Mouse (Mus musculus): ENCODE data around the gene Tram2. TPM values are rescaled to one million over a fixed set of nuclear protein-coding genes. Genes with fewer than 3 reads are reported as not detected.

Tram2 gene
- total and polyA plus RNA-seq, 3 experiments, result 4.6 to 6.0 (median 5.6) TPM

GRCm38 (mm10) chr1:20974341-20975135 is 104.5 kb downstream of the Tram2 start:
- intact Hi-C loops (cut with DNase I), result no loop called here
- no peaks in the 10 kb centered on the region for H3K79me2 ChIP-seq (replicated peaks; ENCODE audit: control insufficient read depth, insufficient read depth, low read length)
- 70% methylated on average over 9 of the region's 9 CpGs for whole genome bisulfite sequencing

GRCm38 (mm10) chr1:20973389-20973788 is 105.6 kb downstream of the Tram2 start:
- no peaks in the 10 kb centered on the region for H3K4me1 ChIP-seq (ENCODE audit: control insufficient read depth, insufficient read depth, low read length)
- no peak overlapping the region for H3K9ac ChIP-seq (ENCODE audit: low read depth, low read length)
- H3K79me2 ChIP-seq (replicated peaks; ENCODE audit: control insufficient read depth, insufficient read depth, low read length), result no peaks in the 10 kb centered on the region
- H3K27ac ChIP-seq, result no peak overlapping the region
- no peak for TF ChIP-seq POLR2A (IDR thresholded peaks at IDR 0.05; ENCODE audit: insufficient read depth, low read depth, low read length)
- TF ChIP-seq CTCF (IDR thresholded peaks at IDR 0.05), result no peak
- no peak for TF ChIP-seq EP300 (IDR thresholded peaks at IDR 0.05; ENCODE audit: insufficient read depth, low read depth, low read length)
- DNase-seq, result no peak
- H3K4me3 ChIP-seq, result no peak overlapping the region
- WGBS, result 77% methylated on average over 6 of the region's 6 CpGs
- no peaks in the 10 kb centered on the region for H3K36me3 ChIP-seq (ENCODE audit: control insufficient read depth, insufficient read depth, low read length)
- H3K27me3 ChIP-seq (ENCODE audit: control insufficient read depth, insufficient read depth, low read length), result no peaks in the 10 kb centered on the region
- intact Hi-C loops (cut with DNase I), result no loop called here

More at GRCm38 (mm10) chr1:20974341-20975135, 104.5 kb downstream of the Tram2 start:
- no peak for DNase-seq
- Histone ChIP-seq H3K9ac (ENCODE audit: low read depth, low read length) (no peak overlapping the region), H3K27me3 (ENCODE audit: control insufficient read depth, insufficient read depth, low read length) (no peaks in the 10 kb centered on the region), H3K36me3 (ENCODE audit: control insufficient read depth, insufficient read depth, low read length) (no peaks in the 10 kb centered on the region), H3K4me1 (ENCODE audit: control insufficient read depth, insufficient read depth, low read length) (no peaks in the 10 kb centered on the region), H3K4me3 (no peak overlapping the region), H3K27ac (no peak overlapping the region)
- TF ChIP-seq CTCF (IDR thresholded peaks at IDR 0.05) (peak; percentile 41), EP300 (IDR thresholded peaks at IDR 0.05; ENCODE audit: insufficient read depth, low read depth, low read length) (no peak), POLR2A (IDR thresholded peaks at IDR 0.05; ENCODE audit: insufficient read depth, low read depth, low read length) (no peak)

GRCm38 (mm10) chr1:20969642-20970041 is 109.4 kb downstream of the Tram2 start:
- Histone ChIP-seq H3K4me1 (ENCODE audit: control insufficient read depth, insufficient read depth, low read length) (no peaks in the 10 kb centered on the region), H3K9ac (ENCODE audit: low read depth, low read length) (no peak overlapping the region), H3K27me3 (ENCODE audit: control insufficient read depth, insufficient read depth, low read length) (no peaks in the 10 kb centered on the region), H3K36me3 (ENCODE audit: control insufficient read depth, insufficient read depth, low read length) (no peaks in the 10 kb centered on the region), H3K4me3 (no peak overlapping the region), H3K79me2 (replicated peaks; ENCODE audit: control insufficient read depth, insufficient read depth, low read length) (no peaks in the 10 kb centered on the region), H3K27ac (no peak overlapping the region)
- TF ChIP-seq CTCF (IDR thresholded peaks at IDR 0.05) (no peak), POLR2A (IDR thresholded peaks at IDR 0.05; ENCODE audit: insufficient read depth, low read depth, low read length) (no peak), EP300 (IDR thresholded peaks at IDR 0.05; ENCODE audit: insufficient read depth, low read depth, low read length) (no peak)
- no peak for DNase-seq
- intact Hi-C loops (cut with DNase I), result no loop called here
- 78% methylated on average over 2 of the region's 2 CpGs for WGBS

GRCm38 (mm10) chr1:20954876-20955275 is 124.2 kb downstream of the Tram2 start:
- no peak overlapping the region for H3K9ac ChIP-seq (ENCODE audit: low read depth, low read length)
- H3K36me3 ChIP-seq (ENCODE audit: control insufficient read depth, insufficient read depth, low read length), result no peaks in the 10 kb centered on the region
- H3K4me1 ChIP-seq (ENCODE audit: control insufficient read depth, insufficient read depth, low read length), result no peaks in the 10 kb centered on the region
- TF ChIP-seq CTCF (IDR thresholded peaks at IDR 0.05) (no peak), EP300 (IDR thresholded peaks at IDR 0.05; ENCODE audit: insufficient read depth, low read depth, low read length) (no peak), POLR2A (IDR thresholded peaks at IDR 0.05; ENCODE audit: insufficient read depth, low read depth, low read length) (no peak)
- H3K27ac ChIP-seq, result no peak overlapping the region
- 63% methylated on average over 3 of the region's 3 CpGs for WGBS
- no peaks in the 10 kb centered on the region for H3K27me3 ChIP-seq (ENCODE audit: control insufficient read depth, insufficient read depth, low read length)
- intact Hi-C loops (cut with DNase I), result no loop called here
- H3K79me2 ChIP-seq (replicated peaks; ENCODE audit: control insufficient read depth, insufficient read depth, low read length), result no peaks in the 10 kb centered on the region
- no peak for DNase-seq
- H3K4me3 ChIP-seq, result no peak overlapping the region

- DNase-seq, result no peak
- H3K27me3 ChIP-seq (ENCODE audit: control insufficient read depth, insufficient read depth, low read length), result no peaks in the 10 kb centered on the region
- H3K9ac ChIP-seq (ENCODE audit: low read depth, low read length), result peak overlapping the region; percentile 59
- peak overlapping the region; percentile 56 for H3K27ac ChIP-seq
- TF ChIP-seq POLR2A (IDR thresholded peaks at IDR 0.05; ENCODE audit: insufficient read depth, low read depth, low read length) (no peak), CTCF (IDR thresholded peaks at IDR 0.05) (no peak), EP300 (IDR thresholded peaks at IDR 0.05; ENCODE audit: insufficient read depth, low read depth, low read length) (no peak)
- H3K4me1 ChIP-seq (ENCODE audit: control insufficient read depth, insufficient read depth, low read length), result no peaks in the 10 kb centered on the region
- H3K79me2 ChIP-seq (replicated peaks; ENCODE audit: control insufficient read depth, insufficient read depth, low read length), result no peaks in the 10 kb centered on the region
- no peaks in the 10 kb centered on the region for H3K36me3 ChIP-seq (ENCODE audit: control insufficient read depth, insufficient read depth, low read length)
- 11% methylated on average over 16 of the region's 16 CpGs for WGBS
- intact Hi-C loops (cut with DNase I), result loop anchor here (1.0 kb wide), 1 partner anchor 128 kb away; the partner anchor contains the start of gene Tram2
- peak overlapping the region; percentile 75 for H3K4me3 ChIP-seq
Measured at GRCm38 (mm10) chr1:20951799-20952198, 127.2 kb downstream of the Tram2 start.

GRCm38 (mm10) chr1:20951300-20951763 is 127.7 kb downstream of the Tram2 start, which contains the start of gene Efhc1:
Efhc1 (plus strand) TSS chr1:20951626.
- no peaks in the 10 kb centered on the region for H3K36me3 ChIP-seq (ENCODE audit: control insufficient read depth, insufficient read depth, low read length)
- H3K9ac ChIP-seq (ENCODE audit: low read depth, low read length), result peak within 1 kb of the TSS; percentile 59
- DNase-seq, result peak; percentile 92 to 93
- no peaks in the 10 kb centered on the region for H3K79me2 ChIP-seq (replicated peaks; ENCODE audit: control insufficient read depth, insufficient read depth, low read length)
- TF ChIP-seq EP300 (IDR thresholded peaks at IDR 0.05; ENCODE audit: insufficient read depth, low read depth, low read length) (no peak), CTCF (IDR thresholded peaks at IDR 0.05) (peak; percentile 21; the same call in 1 of the 2 replicates), POLR2A (IDR thresholded peaks at IDR 0.05; ENCODE audit: insufficient read depth, low read depth, low read length) (peak; percentile 44; the same call in 1 of the 2 replicates)
- intact Hi-C loops (cut with DNase I), result loop anchor here (1.0 kb wide), 1 partner anchor 128 kb away; the partner anchor contains the start of gene Tram2
- 1% methylated on average over 23 of the region's 23 CpGs for WGBS
- H3K27ac ChIP-seq, result peak within 1 kb of the TSS; percentile 65
- peak within 1 kb of the TSS; percentile 75 for H3K4me3 ChIP-seq
- H3K4me1 ChIP-seq (ENCODE audit: control insufficient read depth, insufficient read depth, low read length), result no peaks in the 10 kb centered on the region
- no peaks in the 10 kb centered on the region for H3K27me3 ChIP-seq (ENCODE audit: control insufficient read depth, insufficient read depth, low read length)

Other genes with a start within 250 kb of the Tram2 start
- 1 to 10 TPM; 1.2 to 2.2 TPM for gene Paqr8, start 188.6 kb downstream of the Tram2 start, total RNA-seq (2021)
- gene Paqr8, start 188.6 kb downstream of the Tram2 start, polyA plus RNA-seq (2012; rRNA removed), result 2.0 and 3.2 TPM in 2 replicates
- gene Efhc1, start 127.6 kb downstream of the Tram2 start, total RNA-seq (2021), result under 1 TPM; 0.41 to 0.63 TPM
- gene Efhc1, start 127.6 kb downstream of the Tram2 start, polyA plus RNA-seq (2012; rRNA removed), result 1.2 and 1.8 TPM in 2 replicates
- 1 to 10 TPM; 2.3 to 2.8 TPM for gene Tmem14a, start 139.3 kb upstream of the Tram2 start, total RNA-seq (2021)
- 3.0 and 4.6 TPM in 2 replicates for gene Tmem14a, start 139.3 kb upstream of the Tram2 start, polyA plus RNA-seq (2012; rRNA removed)
- gene Gsta3, start 161.4 kb upstream of the Tram2 start, total RNA-seq (2021), result 10 to 100 TPM in 1 of 2 experiments, 1 to 10 TPM in 1; 9.9 to 12.2 TPM
- gene Gsta3, start 161.4 kb upstream of the Tram2 start, polyA plus RNA-seq (2012; rRNA removed), result 5.0 and 6.6 TPM in 2 replicates